Mouse (Mus musculus) lung, adult 2 months (tissue): ENCODE measurements at regions not wholly inside any gene's neighbourhood (a gene's known extent, or its start where the extent isn't known, plus 50 kb on each side); places are given as distances from the start of the nearest gene placed in this dataset.
A peak's percentile ranks its signal among the peaks of the same experiment; 100 is the strongest.

ENCODE experiments used
- DNase-seq: peaks from one replicate; pipeline ENCODE4 v3.0.0; 2022
- H3K4me1 ChIP-seq: fragments of 200-500 bp; 2 replicates; pipeline ENCODE4 v1.6.1; 2011; ENCODE audit warnings: low read length; ENCODE audit not compliant: control insufficient read depth, insufficient read depth
- H3K4me3 ChIP-seq: fragments of 200-500 bp; replicated peaks from 2 replicates; pipeline ENCODE3; 2011; ENCODE audit warnings: low read depth, mild to moderate bottlenecking, control low read depth, low read length; ENCODE audit errors: extremely low read depth
- CTCF ChIP-seq: fragments of 200-500 bp; IDR thresholded peaks from 2 replicates; pipeline ENCODE4 v1.5.1; 2011; ENCODE audit warnings: mild to moderate bottlenecking, low read length, control low read depth; ENCODE audit not compliant: insufficient read depth
- POLR2A ChIP-seq: fragments of 200-500 bp; IDR thresholded peaks from 2 replicates; pipeline ENCODE4 v1.6.1; 2011; ENCODE audit warnings: low read depth, mild to moderate bottlenecking, control low read depth, low read length, borderline replicate concordance; ENCODE audit errors: extremely low read depth
- WGBS: fragments of 180-500 bp; shearing (Covaris S2); methylation state at CpG from one replicate; pipeline ENCODE4 v1.1.7; 2018; 5-methylcytosine and 5-hydroxymethylcytosine counted together

DNA sequence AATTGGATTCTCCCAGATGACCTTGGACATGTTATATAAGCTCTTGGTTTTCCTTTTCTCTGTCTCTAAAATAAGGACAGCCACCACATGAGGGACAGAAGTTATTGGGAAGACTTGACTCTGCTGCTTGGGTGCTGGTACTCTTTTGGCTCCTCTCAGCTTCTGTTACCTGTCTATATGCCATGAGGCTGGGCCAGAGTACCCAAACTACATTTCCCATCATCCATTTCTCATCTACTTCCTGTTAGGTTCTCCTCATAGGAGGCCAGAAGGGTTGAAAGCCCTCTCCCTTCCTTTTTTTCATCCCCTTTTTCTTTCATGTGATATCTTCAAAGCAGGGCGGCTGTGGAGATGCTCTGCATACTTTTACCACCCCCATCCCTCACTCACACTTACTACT lies 172.6 kb downstream of the 9530068E07Rik start:
- no peak for DNase-seq
- TF ChIP-seq POLR2A = no peak
- no peak for TF ChIP-seq CTCF
- Histone ChIP-seq H3K4me1 (no peaks in the 10 kb centered on the region), H3K4me3 (no peak overlapping the region)
- WGBS = 59% methylated on average over 1 of the region's 1 CpGs

DNA sequence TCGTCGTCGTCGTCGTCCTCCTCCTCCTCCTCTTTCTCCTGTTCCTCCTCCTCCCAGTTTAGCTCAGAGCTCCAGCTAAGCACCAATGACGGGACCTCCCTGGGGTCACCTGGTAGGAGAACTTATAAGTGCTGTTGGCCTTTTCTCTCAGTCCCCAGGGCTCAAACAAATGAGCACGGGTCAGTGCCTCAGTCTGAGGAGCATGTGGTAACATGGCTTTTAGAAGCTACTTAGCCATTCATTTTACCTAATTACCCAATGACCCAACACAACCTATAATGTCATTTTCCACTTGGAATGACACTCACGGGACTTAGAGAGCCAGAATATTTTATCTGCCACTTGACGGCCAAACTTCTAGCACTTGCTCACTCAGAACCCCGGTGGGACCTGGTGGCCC lies 173.5 kb downstream of the 9530068E07Rik start:
- no peak for TF ChIP-seq CTCF

GRCm38 (mm10) chr11:52578471-52578870 lies 182.2 kb downstream of the 9530068E07Rik start:
- TF ChIP-seq POLR2A (no peak), CTCF (peak; percentile 56)
- DNase-seq = no peak
- Histone ChIP-seq H3K4me3 (no peak overlapping the region), H3K4me1 (no peaks in the 10 kb centered on the region)
- WGBS = 36% methylated on average over 9 of the region's 9 CpGs

More for the DNA sequence above, 173.5 kb downstream of the 9530068E07Rik start:
- no peak for DNase-seq
- Histone ChIP-seq H3K4me3 (no peak overlapping the region), H3K4me1 (no peaks in the 10 kb centered on the region)
- WGBS = 75% methylated on average over 10 of the region's 10 CpGs

GRCm38 (mm10) chr11:52579764-52580377 lies 183.6 kb downstream of the 9530068E07Rik start:
- no peak for DNase-seq
- H3K4me3 ChIP-seq = no peak overlapping the region
- WGBS = 78% methylated on average over 13 of the region's 13 CpGs
- TF ChIP-seq CTCF (no peak), POLR2A (no peak)
- no peaks in the 10 kb centered on the region for H3K4me1 ChIP-seq

GRCm38 (mm10) chr11:52591596-52592180 lies 172.7 kb upstream of the Fstl4 start:
- Histone ChIP-seq H3K4me1 (no peaks in the 10 kb centered on the region), H3K4me3 (no peak overlapping the region)
- TF ChIP-seq POLR2A (no peak), CTCF (no peak)
- DNase-seq = no peak
- WGBS = 45% methylated on average over 9 of the region's 9 CpGs

DNA sequence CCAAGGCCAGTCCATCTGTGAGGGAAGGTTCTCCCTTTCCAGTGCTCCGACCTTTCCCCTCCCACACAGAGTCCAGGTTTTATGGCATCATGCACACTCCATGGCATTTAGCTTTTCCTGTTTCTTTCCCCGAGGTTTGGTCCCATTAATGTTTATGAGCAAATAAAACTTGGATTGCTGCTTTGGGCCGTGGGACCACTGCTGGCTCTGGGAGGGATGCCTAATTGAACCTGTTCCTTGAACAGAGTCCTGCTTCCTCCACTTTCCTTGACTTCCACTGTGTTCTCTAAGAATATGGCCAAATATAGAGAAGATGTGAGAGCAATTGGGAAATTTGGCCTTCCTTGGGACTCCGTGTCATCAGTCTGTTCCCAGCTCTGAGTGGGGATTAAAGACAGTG lies 170.3 kb upstream of the Fstl4 start:
- no peaks in the 10 kb centered on the region for H3K4me1 ChIP-seq
- WGBS = 83% methylated on average over 4 of the region's 4 CpGs
- no peak overlapping the region for H3K4me3 ChIP-seq
- TF ChIP-seq POLR2A = no peak
- TF ChIP-seq CTCF = no peak
- DNase-seq = no peak

GRCm38 (mm10) chr11:52601196-52601595 lies 163.2 kb upstream of the Fstl4 start:
- WGBS = 77% methylated on average over 6 of the region's 6 CpGs
- DNase-seq = no peak
- TF ChIP-seq POLR2A (no peak), CTCF (no peak)

GRCm38 (mm10) chr11:52602061-52602561 lies 162.3 kb upstream of the Fstl4 start:
- TF ChIP-seq CTCF (no peak), POLR2A (no peak)
- DNase-seq = no peak
- 64% methylated on average over 15 of the region's 15 CpGs for WGBS
- no peaks in the 10 kb centered on the region for H3K4me1 ChIP-seq
- no peak overlapping the region for H3K4me3 ChIP-seq

More at GRCm38 (mm10) chr11:52601196-52601595, 163.2 kb upstream of the Fstl4 start:
- no peaks in the 10 kb centered on the region for H3K4me1 ChIP-seq
- H3K4me3 ChIP-seq = no peak overlapping the region

GRCm38 (mm10) chr11:52602796-52603195 lies 161.6 kb upstream of the Fstl4 start:
- WGBS = 72% methylated on average over 5 of the region's 5 CpGs
- TF ChIP-seq POLR2A = no peak
- Histone ChIP-seq H3K4me3 (no peak overlapping the region), H3K4me1 (no peaks in the 10 kb centered on the region)
- no peak for DNase-seq

DNA sequence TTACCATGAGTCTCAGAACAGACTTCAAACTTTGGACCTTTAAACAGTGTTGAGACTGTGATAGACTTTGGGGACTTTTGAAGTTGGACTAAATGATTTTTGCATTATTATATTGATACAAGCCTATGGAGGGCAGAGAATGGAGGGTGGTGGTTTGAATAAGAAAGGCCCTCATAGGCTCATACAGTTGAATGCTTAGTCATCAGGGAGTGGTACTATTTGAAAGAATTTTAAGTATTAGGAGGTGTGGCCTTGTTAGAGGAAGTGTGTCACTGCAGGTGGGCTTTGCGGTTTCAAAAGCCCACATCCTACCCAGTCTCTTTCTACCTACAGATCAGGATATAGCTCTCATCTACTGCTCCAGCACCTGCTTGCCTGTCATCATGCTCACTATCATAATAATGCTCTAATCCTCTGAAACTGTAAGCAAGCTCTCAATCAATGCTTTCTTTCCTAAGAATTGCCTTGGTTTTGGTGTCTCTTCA lies 153.7 kb upstream of the Fstl4 start:
- DNase-seq = no peak
- Histone ChIP-seq H3K4me3 (no peak overlapping the region), H3K4me1 (no peaks in the 10 kb centered on the region)
- TF ChIP-seq CTCF (no peak), POLR2A (no peak)
- 82% methylated on average over 1 of the region's 1 CpGs for WGBS
